Mouse (Mus musculus) kidney, postnatal 36 days (tissue): ENCODE results near the gene Phip.

Source experiments
- DNase-seq, 2 experiments: peaks; one replicate each; pipeline ENCODE4 v3.0.0; 2021 to 2022; ENCODE audit warnings: mixed read lengths in 2 of 2

Gene Phip

GRCm38 (mm10) chr9:82975342-82976215 is at the start of gene Phip:
TSS of gene Phip (minus strand) at chr9:82975516.
- DNase-seq, result peak; percentile 94 to 97

- DNase-seq, result no peak
Observed at GRCm38 (mm10) chr9:83023724-83024123, 48.4 kb upstream of the Phip start.

- no peak for DNase-seq
Observed at GRCm38 (mm10) chr9:83014516-83014915, 39.2 kb upstream of the Phip start.

DNA sequence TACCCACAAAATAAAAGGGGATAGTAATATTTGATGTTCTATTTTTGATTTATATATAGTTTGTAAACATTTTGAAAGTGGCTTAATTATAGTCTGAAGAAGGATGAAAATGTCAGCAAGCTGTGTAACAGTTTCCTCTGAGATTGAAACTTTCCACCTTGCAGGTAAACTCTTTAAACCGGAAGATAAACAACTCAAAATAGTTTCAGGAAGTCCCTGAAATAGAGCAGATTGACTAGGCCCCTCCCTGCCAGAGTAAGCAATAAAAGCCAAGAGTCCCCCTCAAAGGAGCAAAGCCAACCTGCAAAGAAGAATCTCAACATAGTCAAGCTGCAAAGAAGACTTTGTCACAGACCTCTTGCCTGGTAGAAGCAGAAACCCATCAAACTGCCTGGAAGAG is 33.0 kb upstream of the Phip start:
- no peak for DNase-seq

DNA sequence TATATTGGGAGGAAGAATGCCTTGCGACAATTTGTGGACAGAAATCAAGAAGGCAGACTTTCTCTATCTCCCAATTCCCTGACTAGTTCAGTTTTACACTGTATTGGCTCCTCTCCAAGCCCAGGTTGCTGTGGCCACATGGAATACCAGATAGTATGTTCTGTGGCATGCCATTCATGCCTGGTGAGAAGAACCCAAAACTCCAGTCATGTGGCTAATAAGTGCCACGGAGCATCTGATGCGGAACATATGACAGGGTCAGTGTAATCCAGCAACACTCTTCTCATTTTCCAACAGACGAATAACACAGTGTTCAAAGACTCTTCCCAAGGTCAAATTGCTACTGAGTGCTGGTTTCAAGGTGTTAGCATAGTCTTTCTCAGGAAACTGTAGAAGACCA is 26.0 kb upstream of the Phip start:
- DNase-seq, result no peak

GRCm38 (mm10) chr9:82997765-82998500 is 22.6 kb upstream of the Phip start:
- DNase-seq, result no peak

DNA sequence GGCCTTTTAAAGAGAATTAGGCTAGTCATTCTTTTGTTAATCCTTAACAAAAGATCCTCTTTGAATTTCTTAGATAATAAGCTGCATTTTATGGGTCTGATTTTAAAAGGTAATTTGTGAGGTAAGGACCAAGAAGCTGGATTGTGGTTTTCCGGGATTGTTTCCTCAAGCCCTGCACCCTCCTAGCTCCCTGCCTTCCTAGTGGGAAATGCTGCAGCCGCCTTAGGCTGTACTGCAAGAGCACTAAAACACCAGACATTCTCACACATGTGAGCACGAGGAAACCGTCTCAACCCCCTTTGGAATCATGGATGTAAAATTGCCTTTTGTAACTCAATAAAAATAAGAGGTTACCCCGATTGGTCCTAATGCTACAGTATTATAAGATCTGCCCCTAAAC is 1.6 kb upstream of the Phip start:
- DNase-seq, result peak in 1 of 2 experiments; percentile 34

DNA sequence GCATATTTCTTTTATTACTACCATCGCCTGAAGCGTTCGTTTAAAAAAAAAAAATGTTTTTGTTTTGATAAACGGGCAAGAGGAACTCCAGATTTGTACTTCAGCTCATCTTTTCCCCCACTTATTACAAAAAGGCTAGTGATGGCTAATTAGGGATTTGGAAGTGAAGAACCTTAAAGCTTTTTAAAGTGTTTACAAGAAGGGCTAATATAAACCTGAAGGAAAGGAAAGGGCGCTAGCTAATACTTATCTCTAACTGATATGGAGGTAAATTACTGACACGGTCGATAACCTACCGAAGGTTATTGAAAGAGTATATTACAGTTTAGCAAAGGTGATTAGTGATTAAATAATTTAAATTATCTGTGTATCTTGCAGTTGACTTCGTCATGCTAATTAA is 903 bp upstream of the Phip start:
- DNase-seq, result no peak

DNA sequence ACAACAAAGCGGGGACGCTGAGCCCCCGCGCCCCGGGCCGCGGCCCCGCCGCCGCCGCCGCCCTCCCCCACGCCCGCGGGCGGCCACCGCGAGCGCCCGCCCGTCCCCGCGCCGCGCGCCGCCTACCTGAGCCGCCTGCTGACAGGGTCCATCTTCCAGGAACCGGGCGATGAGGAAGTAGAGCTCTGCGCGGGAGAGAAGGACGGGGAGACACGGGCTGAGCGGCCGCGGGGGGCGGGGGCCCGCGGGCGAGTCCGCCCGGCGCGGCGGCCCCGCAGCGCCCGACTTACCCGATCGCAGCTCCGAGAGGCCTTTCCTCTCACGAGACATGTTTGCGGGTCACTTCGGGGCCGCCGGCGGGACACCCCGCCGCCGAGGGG is 364 bp downstream of the Phip start:
- peak; percentile 39 to 66 for DNase-seq

- DNase-seq, result peak; percentile 91
Observed at GRCm38 (mm10) chr9:82974187-82974861, 992 bp downstream of the Phip start.

GRCm38 (mm10) chr9:82973321-82973892 is 1.9 kb downstream of the Phip start:
- DNase-seq, result peak in 1 of 2 experiments; percentile 28

DNA sequence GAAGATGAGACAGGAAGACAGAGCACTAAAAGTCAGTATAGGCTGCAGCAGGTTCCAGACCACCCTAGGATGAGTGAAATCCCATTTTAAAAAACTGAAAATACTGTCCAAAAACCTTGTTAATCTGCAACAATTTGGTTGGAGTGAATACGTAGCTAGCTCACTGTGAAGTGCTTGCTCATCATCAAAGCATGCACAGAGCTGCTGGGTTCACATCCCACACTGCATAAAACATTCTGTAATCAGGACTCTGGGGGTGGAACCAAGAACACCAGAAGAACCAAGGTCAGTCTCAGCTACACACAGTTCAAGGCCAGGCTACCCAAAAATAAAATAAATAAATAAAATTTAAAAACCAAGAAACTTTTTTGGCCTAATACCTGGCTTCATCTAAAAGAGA is 3.9 kb downstream of the Phip start:
- DNase-seq, result peak; percentile 27 to 48

DNA sequence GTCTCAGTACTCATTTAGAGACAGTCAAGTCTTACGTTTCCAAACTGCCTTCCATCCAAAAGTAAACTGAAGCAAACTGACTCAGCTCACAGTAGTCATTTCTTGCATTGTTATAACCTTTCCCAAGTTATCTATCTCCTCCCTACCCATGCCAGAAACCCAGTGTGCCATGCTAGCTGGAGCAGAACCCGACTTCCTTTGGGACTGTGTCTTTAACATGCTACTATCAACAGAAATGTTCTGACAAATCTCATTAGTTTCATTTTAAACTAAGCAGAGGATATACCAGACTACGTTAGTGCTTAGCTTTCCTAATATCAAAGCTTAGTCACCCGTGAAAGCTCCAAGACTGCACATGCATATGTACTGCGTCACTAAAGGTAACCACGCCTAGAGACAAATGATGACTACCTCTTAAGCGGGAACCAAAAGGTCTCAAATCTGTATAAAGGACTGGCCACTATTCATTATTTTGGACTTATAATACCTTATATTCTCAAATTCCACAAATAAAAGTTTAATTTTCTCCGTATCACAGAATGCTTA is 8.2 kb downstream of the Phip start:
- DNase-seq, result peak in 1 of 2 experiments; percentile 21

DNA sequence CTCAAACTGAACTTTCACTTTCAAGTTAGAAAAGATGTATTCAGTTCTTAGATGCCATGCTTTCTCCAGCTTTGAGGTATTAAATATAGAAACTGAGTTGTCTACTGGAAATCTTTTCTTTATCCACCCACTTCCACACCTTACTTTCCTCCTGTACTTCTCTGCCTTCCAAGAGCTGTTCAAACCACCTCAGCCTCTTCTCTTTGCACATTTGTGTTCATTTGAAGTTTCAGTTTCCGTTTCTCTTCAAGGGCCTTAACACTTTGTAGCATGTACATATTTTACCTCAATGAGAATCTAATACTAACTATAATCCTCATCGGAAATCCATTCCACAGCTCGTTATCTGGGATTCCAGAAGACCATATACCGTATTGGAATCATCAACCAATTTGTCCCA is 11.3 kb downstream of the Phip start:
- no peak for DNase-seq

GRCm38 (mm10) chr9:82961352-82961751 is 14.0 kb downstream of the Phip start:
- DNase-seq, result no peak

- no peak for DNase-seq
Observed at GRCm38 (mm10) chr9:82955267-82955666, 20.0 kb downstream of the Phip start.

GRCm38 (mm10) chr9:82952330-82952729 is 23.0 kb downstream of the Phip start:
- DNase-seq, result no peak

DNA sequence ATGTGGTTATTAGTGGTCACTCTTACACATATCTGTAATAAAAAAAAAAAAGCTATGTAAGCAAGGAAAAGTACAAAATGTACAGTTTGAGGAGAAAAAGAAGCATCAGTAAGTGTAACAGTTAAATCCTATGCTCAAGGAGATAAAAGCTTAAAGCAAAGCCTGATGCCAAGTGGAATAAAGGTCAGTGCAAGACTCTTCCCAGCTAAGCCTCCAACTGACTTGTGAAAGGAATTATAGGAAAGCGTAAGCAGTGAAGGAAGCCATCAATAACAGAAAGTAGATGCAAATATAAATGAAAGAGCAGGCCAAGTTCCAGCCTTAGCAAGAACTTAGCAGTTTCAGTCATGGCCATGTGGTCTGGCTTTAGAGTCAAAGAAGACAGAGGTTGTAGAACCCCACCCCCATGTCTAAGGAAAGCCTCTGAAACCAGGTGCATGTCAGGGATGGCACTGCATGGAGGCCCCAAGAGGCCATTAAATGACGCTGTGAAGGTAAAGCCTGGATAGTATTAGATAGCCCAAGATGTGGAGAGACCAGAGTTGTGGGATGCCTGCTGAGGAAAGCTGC is 23.8 kb downstream of the Phip start:
- DNase-seq, result no peak

- DNase-seq, result no peak
Observed at GRCm38 (mm10) chr9:82907246-82907645, 68.1 kb downstream of the Phip start.

- DNase-seq, result no peak
Observed at GRCm38 (mm10) chr9:82888645-82889044, 86.7 kb downstream of the Phip start.

- no peak for DNase-seq
Observed at GRCm38 (mm10) chr9:82884177-82884576, 91.1 kb downstream of the Phip start.

DNA sequence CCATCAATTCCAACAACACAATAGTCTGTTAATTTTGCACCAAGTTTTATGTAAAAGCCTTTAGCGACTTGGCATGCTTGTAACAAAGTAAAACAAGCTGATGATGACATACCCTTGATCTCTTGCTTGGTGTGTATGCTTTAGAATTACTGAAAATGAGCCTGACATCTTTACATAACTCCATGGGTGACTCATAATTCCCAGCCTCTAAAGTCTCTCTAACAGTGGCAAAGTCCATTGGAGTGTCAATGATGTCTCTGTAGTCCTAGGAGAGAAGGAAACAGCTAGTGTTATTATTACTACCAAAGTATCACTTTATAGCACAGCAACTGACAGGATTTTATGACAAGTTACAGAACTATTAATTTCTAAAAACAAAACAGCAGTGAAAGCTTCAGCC is 98.2 kb downstream of the Phip start:
- no peak for DNase-seq
